Comparison of ENCODE assay signal across 8 mouse cellular contexts in genomic region chrX:12151269-12151995, GRCm38 (mm10). TPM values are rescaled to one million over a fixed set of nuclear protein-coding genes. Genes with fewer than 3 reads are reported as not detected.
DNase-seq lines count a peak whose midpoint lies in the region; ATAC-seq and TF ChIP-seq lines count a peak whose summit lies in the region.

No protein-coding gene starts in this region.

- no peak overlapping the region for H3K27ac ChIP-seq in hindbrain, embryonic 11.5 days (ENCODE audit: low read depth, low read length)
- no peak overlapping the region for H3K27ac ChIP-seq in liver, embryonic 14.5 days
- H3K27ac ChIP-seq in stomach, embryonic 14.5 days (ENCODE audit: low read length) = no peak overlapping the region

- TF ChIP-seq EP300 in liver, embryonic 14.5 days (IDR thresholded peaks at IDR 0.05; ENCODE audit: low read depth) = no peak

- peak; percentile 69 for DNase-seq in adrenal gland, postnatal 14 days
- no peak for DNase-seq in adrenal gland, adult 8-10 months
- DNase-seq in right cerebral cortex, adult 18-20 months = peak; percentile 57
- DNase-seq in right cerebral cortex, postnatal 25 days = no peak
- DNase-seq in hindbrain, embryonic 11.5 days (ENCODE audit: low spot score) = peak; percentile 56
- no peak for DNase-seq in liver, embryonic 14.5 days (ENCODE audit: low read depth in 3 of 3, low spot score in 3 of 3)
- no peak for DNase-seq in urinary bladder, postnatal 36 days (ENCODE audit: low spot score in 2 of 2)

- peak overlapping the region; percentile 41 for H3K4me2 ChIP-seq in hindbrain, embryonic 11.5 days (replicated peaks; ENCODE audit: low read depth, low read length)
- peak overlapping the region; percentile 66 for H3K4me2 ChIP-seq in liver, embryonic 14.5 days (ENCODE audit: low read depth)
- peak overlapping the region; percentile 42 for H3K4me2 ChIP-seq in stomach, embryonic 14.5 days (replicated peaks; ENCODE audit: low read depth, low read length)

- WGBS in hindbrain, embryonic 11.5 days = 3% methylated on average over 43 of the region's 43 CpGs
- 3% methylated on average over 43 of the region's 43 CpGs for WGBS in liver, embryonic 14.5 days (ENCODE audit: insufficient replicate concordance)
- WGBS in stomach, embryonic 14.5 days = 9% methylated on average over 42 of the region's 43 CpGs

- 0 out of 2 replicates have a peak, but pooled peaks cover 6% of the 10 kb centered on the region for H3K4me1 ChIP-seq in hindbrain, embryonic 11.5 days (replicated peaks; ENCODE audit: control insufficient read depth, insufficient read depth, low read length)
- peaks cover 0 to 6% of the 10 kb centered on the region in 2 experiments; a peak in 2 of 4 replicates for H3K4me1 ChIP-seq in liver, embryonic 14.5 days (replicated peaks; ENCODE audit: control insufficient read depth in 2 of 2, insufficient read depth in 2 of 2, low read length in 1 of 2)
- H3K4me1 ChIP-seq in stomach, embryonic 14.5 days (ENCODE audit: control insufficient read depth, insufficient read depth, low read length) = 0 out of 2 replicates have a peak, but pooled peaks cover 5% of the 10 kb centered on the region

- ATAC-seq in hindbrain, embryonic 11.5 days (ENCODE audit: low FRiP score) = peak; percentile 55
- ATAC-seq in liver, embryonic 14.5 days (ENCODE audit: insufficient read depth) = no peak
- ATAC-seq in stomach, embryonic 14.5 days (ENCODE audit: insufficient number of reproducible peaks, insufficient read depth, low FRiP score, low read depth) = peak; percentile 29; the same call in 1 of the 2 replicates

- TF ChIP-seq CTCF in liver, embryonic 14.5 days (IDR thresholded peaks at IDR 0.05; ENCODE audit: low read depth) = no peak

- H3K27me3 ChIP-seq in hindbrain, embryonic 11.5 days (ENCODE audit: control insufficient read depth, insufficient read depth, low read length) = peaks cover 54% of the 10 kb centered on the region
- H3K27me3 ChIP-seq in liver, embryonic 14.5 days (ENCODE audit: control insufficient read depth, insufficient read depth, low read length) = peaks cover 58% of the 10 kb centered on the region
- 0 out of 2 replicates have a peak, but pooled peaks cover 2% of the 10 kb centered on the region for H3K27me3 ChIP-seq in stomach, embryonic 14.5 days (ENCODE audit: control insufficient read depth, insufficient read depth, low read length)

- H3K9ac ChIP-seq in hindbrain, embryonic 11.5 days (ENCODE audit: low read depth, low read length) = peak overlapping the region; percentile 15; the same call in 1 of the 2 replicates
- no peak overlapping the region; the same call in 1 of the 2 replicates for H3K9ac ChIP-seq in liver, embryonic 14.5 days (replicated peaks)
- H3K9ac ChIP-seq in stomach, embryonic 14.5 days (replicated peaks; ENCODE audit: low read depth, low read length) = no peak overlapping the region

- H3K4me3 ChIP-seq in hindbrain, embryonic 11.5 days (ENCODE audit: low read depth, low read length) = peak overlapping the region; percentile 10
- H3K4me3 ChIP-seq in liver, embryonic 14.5 days (ENCODE audit: insufficient read depth in 1 of 2, low read depth in 2 of 2, low read length in 2 of 2) = peak overlapping the region; percentile 7 to 37; a peak in 2 of 4 replicates
- H3K4me3 ChIP-seq in stomach, embryonic 14.5 days (ENCODE audit: low read depth, low read length) = peak overlapping the region; percentile 17

- H3K9me3 ChIP-seq in hindbrain, embryonic 11.5 days (ENCODE audit: control insufficient read depth, low read length) = no peaks in the 10 kb centered on the region
- no peaks in the 10 kb centered on the region for H3K9me3 ChIP-seq in liver, embryonic 14.5 days (ENCODE audit: control insufficient read depth, low read length)
- H3K9me3 ChIP-seq in stomach, embryonic 14.5 days (ENCODE audit: control insufficient read depth, low read depth, low read length) = no peaks in the 10 kb centered on the region

- no peaks in the 10 kb centered on the region for H3K36me3 ChIP-seq in hindbrain, embryonic 11.5 days (ENCODE audit: control insufficient read depth, insufficient read depth, low read length)
- no peaks in the 10 kb centered on the region for H3K36me3 ChIP-seq in liver, embryonic 14.5 days (replicated peaks; ENCODE audit: control insufficient read depth, insufficient read depth, low read depth)
- H3K36me3 ChIP-seq in stomach, embryonic 14.5 days (ENCODE audit: control insufficient read depth, insufficient read depth, low read length) = no peaks in the 10 kb centered on the region

RNA-seq across cellular contexts. Expression of gene Bcor, which starts 8.7 kb away (rescaled TPM):
- 18.6 and 25.5 TPM in 2 replicates for total RNA-seq in adrenal gland, postnatal 14 days (2021)
- total RNA-seq in adrenal gland, adult 8-10 months (2022) = 10 to 100 TPM; 15.7 to 26.8 (median 19.2) TPM
- polyA plus RNA-seq in hindbrain, embryonic 11.5 days (2014; fragmentation: Nextera tagmentation; extraction: Ambion mirVana) = 23.1 and 24.6 TPM in 2 replicates
- 3.5 and 4.6 TPM in 2 replicates for polyA plus RNA-seq in liver, embryonic 14.5 days (2012; rRNA removed)
- 4.7 TPM in 2 replicates for polyA plus RNA-seq in liver, embryonic 14.5 days (2014; fragmentation: Nextera tagmentation; extraction: Ambion mirVana)
- 20.6 and 21.2 TPM in 2 replicates for polyA plus RNA-seq in stomach, embryonic 14.5 days (2014; fragmentation: Nextera tagmentation; extraction: Ambion mirVana)

Comparison
In these comparisons a context has a peak if more than half of its experiments do, and no peak if none do; other contexts are left out.
1. DNase-seq: peak in adrenal gland, postnatal 14 days (single experiment), right cerebral cortex, adult 18-20 months (single experiment) and hindbrain, embryonic 11.5 days (single experiment); none in adrenal gland, adult 8-10 months (single experiment), right cerebral cortex, postnatal 25 days (single experiment), liver, embryonic 14.5 days (0 of 3) and urinary bladder, postnatal 36 days (0 of 2).
2. Peak in every context shown above with its lines, with median percentiles within 50 percentile points of each other: H3K4me2 ChIP-seq and H3K4me3 ChIP-seq.